Mouse (Mus musculus) kidney, postnatal 36 days (tissue): ENCODE measurements at regions not wholly inside any gene's neighbourhood (a gene's known extent, or its start where the extent isn't known, plus 50 kb on each side); places are given as distances from the start of the nearest gene placed in this dataset.

Experiments
- DNase-seq, 2 experiments: peaks; one replicate each; pipeline ENCODE4 v3.0.0; 2021 to 2022; ENCODE audit warnings: mixed read lengths in 2 of 2

DNA sequence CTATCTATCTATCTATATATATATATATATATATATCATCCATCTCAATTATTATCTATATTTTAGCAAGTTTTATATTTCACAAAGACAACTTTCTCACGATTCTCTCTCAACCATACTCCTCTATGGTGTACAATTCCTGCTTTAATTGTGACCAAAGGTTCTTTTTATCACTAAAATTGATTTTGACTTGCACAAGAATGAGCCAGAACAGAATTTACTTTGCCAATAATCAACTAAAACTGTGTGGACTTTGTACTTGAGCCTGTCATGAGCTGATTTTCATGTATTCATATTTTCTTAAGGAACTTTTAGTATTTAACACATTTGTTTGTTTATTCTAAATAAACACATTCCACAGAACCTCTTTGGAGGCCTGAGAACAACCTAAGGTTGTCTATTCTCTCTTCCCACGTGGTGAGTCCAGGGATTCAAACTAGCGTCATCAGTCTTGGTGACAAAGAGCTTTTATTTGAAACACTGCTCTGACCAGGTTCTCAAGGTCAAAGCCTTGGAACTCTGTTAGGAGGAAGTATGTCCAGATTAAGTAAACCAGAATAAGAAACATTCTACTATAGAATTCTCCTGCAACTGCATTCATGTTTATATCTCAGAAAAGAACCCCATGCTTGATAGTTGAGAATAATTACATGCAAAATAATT, 207.7 kb downstream of the Gm11146 start:
- no peak for DNase-seq

- no peak for DNase-seq
Observed at GRCm38 (mm10) chr16:77393470-77393869, 208.4 kb downstream of the Gm11146 start.

DNA sequence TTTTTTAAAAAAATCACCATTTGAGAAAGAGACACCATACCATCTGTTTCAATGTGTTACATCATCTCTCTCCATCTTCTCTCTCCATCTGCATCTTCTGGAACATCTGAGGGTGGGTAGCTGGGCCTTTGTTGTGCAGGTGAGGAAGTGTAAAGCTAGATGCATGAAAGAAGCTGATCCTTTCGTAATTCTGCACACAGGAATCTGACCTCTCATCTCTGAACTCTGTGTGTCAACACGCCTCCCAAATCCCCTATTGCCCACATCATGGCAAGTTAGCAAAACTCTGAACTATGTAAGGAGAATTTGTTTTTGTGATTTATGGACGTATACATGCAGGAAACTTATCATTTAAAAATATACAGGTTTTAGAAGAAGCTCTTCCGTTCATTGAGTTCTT, 209.7 kb downstream of the Gm11146 start:
- DNase-seq, result no peak

DNA sequence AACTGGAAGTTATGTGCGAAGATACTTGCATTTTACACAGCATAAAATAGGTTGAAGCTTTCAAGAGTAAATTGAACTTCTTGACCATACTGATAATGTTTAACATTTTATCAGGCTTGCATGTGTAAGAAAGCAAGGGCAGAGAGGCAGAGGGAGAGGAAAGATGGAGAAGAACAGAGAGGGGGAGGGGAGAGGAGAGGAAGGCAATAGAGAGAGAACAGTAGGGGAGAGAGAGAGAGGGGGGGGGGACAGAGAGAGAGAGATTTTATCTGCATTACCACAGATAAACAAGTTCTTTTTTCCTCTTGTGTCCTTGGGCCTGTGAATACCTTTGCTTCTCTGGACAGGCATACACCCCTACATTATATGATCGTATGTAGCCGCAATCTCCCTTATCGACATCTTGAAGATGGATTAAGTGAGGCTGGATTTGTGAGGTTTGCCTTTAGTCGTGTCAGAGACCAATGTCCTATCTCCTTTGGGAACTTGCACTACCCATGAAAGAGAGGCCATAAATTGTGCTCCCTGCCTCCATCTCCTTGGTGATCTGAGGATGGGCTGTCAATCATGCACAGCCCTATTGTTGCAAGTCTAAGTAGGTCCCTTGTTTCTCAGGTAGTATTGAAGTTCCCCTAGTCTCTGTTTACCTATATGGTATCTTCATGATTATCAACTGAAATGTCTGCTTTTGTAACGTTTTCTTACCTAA, 217.7 kb downstream of the Gm11146 start:
- no peak for DNase-seq

- DNase-seq, result no peak
Observed at GRCm38 (mm10) chr16:77382790-77383189, 219.1 kb downstream of the Gm11146 start.

GRCm38 (mm10) chr16:77372768-77373167, 229.1 kb downstream of the Gm11146 start:
- no peak for DNase-seq

GRCm38 (mm10) chr16:77369810-77370209, 232.1 kb downstream of the Gm11146 start:
- DNase-seq, result no peak

- no peak for DNase-seq
Observed at GRCm38 (mm10) chr16:77365254-77365653, 236.6 kb downstream of the Gm11146 start.

- no peak for DNase-seq
Observed at GRCm38 (mm10) chr16:77364439-77364838, 237.5 kb downstream of the Gm11146 start.

DNA sequence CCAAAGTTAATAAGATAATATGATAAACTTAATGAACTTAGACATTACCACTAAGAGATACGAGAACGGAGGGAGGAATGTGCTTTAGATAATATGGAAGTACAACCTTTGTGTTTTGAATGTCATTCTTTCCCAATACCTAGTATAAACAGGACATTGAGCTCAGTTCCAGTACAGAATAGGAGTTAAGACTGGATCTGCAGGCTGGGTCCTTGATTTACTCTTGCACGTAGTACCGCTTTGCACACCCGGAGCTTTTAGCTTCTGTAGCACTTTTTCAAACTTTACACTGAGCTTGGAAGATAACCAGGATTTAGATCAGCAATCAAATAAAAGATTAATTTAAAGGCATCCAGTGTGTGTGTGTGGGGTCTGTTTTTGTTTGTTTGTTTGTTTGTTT, 242.7 kb downstream of the Gm11146 start:
- DNase-seq, result no peak

GRCm38 (mm10) chr16:77355260-77355659, 246.6 kb downstream of the Gm11146 start:
- DNase-seq, result no peak

DNA sequence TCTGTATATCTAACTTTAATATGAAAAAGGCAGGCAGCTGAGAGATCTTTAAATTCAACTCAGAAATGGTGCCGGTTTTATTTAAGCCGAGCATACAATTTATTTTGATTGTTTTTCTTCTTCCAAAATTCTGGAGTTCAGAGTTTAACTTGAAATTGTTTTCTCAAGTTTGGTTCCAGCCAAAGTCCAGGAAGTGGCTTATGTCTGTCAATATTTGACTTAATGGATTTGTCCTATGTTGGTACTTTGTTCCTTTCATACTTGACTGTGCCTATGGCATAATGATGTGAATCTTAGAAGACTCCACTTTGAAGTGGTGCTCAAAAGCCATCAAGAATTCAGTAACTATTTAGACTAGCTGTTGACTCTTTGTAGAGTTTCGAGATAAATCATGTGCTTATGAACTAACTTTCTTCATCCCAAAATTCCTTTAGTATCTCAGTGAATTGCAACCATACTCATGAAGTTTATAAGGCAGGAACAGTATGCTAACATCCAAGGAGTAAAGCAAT, 247.6 kb downstream of the Gm11146 start:
- DNase-seq, result peak in 1 of 2 experiments; percentile 23

GRCm38 (mm10) chr16:77346128-77346527, 255.8 kb downstream of the Gm11146 start:
- peak in 1 of 2 experiments; percentile 56 for DNase-seq

GRCm38 (mm10) chr16:77332285-77332684, 269.6 kb downstream of the Gm11146 start:
- peak; percentile 32 to 40 for DNase-seq

- DNase-seq, result peak; percentile 67 to 83
Observed at GRCm38 (mm10) chr16:77330996-77331395, 270.9 kb downstream of the Gm11146 start.

DNA sequence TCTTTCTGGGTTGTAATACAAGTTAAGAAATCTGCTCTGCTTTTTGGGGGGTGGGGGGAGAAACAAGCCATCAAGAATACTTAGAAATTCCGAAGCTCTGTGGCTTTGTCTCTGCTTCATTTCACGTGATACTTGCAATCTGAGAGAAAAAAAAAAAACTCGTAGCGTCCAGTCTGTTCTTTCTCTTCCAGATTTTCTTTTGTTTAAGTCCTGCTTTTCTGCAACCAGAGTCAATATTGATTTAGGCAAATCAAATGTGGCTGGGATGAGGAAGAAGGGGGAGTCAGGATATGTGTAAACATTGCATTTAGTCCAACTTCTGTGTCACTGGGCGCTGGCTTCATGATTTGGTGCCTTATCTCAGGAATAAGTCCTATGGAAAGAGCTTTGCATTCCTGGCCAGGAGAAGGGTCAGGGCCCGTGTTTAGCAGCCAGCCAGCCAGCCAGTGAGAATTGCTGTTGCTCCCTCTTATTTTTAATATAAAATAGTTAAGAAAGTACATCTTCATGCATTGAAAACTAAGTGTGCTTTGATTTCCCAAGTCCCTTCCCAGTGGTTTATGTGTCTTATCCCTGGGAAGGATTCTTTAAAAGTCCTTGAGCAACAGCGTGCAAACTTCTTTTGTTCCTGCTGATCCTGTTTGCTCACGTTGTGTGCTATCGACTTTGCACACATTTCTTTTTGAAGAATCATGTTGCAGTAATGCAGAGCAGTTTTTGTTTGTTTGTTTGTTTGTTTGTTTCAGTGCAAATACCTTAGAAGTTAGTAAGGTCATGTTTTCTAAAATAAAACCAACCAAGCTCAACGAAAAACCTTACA, 272.0 kb downstream of the Gm11146 start:
- DNase-seq, result peak; percentile 19 to 52

DNA sequence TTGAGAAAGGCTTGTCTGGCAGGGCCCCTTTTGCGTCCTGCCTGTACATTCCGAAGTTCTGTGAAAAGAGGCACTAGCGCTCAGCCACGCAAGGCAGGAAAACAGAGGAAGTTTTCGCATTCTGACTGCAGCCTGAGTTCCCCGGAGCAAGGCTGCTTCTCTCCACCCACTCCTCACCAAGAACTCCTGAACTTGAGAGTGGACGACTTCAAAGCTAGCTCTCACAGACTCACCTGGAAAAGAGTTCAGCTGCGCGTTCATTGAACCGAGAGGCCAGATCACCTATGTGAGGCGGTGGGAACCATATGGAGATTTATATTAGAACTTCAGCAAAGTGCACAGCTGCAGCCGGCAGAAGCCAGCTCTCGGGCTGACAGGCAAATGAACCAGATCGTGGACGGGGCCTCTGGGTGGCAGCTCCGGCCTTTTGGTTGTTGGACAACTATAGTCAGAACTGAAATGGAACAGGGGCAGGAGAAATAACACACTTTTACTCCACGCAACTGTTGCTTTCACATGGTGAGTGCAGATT, 272.7 kb downstream of the Gm11146 start:
- DNase-seq, result peak; percentile 80 to 81

- DNase-seq, result no peak
Observed at GRCm38 (mm10) chr16:77328628-77329159, 273.2 kb downstream of the Gm11146 start.

DNA sequence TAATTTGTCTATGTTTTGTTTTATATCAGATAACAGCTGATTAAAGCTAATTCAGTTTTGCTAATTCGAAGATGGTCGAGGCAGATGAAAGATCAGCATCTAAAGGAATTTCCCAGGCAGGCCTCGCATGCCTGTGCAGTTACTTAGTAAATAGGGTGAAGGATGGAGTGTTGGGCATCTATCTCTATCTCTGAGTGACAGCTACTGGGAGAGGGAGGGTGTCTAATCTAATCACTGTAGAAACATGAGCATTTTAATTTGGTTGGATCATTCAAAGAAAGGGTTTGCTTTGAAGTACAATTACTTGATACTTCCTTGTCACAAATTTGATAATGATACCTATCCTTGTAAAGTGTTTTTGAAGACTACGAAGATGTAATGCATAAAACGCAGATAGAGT, 273.8 kb downstream of the Gm11146 start:
- DNase-seq, result no peak

- DNase-seq, result peak in 1 of 2 experiments; percentile 13
Observed at GRCm38 (mm10) chr16:77322338-77322737, 279.6 kb downstream of the Gm11146 start.

DNA sequence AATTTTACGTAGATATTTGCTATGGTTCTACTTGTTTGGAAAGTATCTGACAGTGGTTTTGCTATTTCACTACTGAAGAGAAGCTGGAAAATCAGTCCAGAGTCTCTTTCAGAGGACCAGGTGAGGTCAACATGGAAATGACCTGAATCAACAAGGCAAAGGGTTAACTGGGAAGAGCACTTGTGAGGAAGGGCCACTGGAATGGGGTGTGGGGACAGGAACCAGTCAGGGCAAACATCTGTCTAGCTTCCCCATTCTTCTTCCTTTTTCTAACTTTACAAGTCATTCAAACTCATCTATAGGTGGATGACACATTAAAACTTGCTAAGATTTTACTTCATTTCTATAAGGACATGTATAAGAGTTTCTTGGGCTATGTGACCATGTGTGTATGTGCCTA, 283.7 kb downstream of the Gm11146 start:
- no peak for DNase-seq

GRCm38 (mm10) chr16:77315354-77315753, 286.5 kb downstream of the Gm11146 start:
- no peak for DNase-seq

DNA sequence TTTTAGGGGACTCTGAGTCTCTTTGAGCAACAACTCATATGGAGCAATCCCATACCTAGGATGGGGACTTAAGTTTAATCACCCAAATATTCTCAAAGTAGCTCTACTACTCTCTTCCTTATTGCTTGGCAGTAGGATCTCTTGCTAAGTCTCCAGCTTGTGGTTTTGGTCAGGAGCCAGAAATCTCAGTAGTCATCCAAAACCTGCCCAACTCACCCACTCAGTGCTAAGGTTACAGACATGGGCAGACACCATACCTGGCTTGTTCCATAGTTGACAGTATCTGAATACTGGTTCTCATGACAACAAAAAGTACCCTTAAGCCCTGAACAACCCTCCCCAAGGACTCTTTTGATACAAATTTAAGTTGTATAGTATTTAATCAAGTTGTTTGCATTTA, 288.7 kb downstream of the Gm11146 start:
- DNase-seq, result no peak
